Mouse (Mus musculus) forebrain, embryonic 12.5 days (tissue): ENCODE measurements at regions not wholly inside any gene's neighbourhood (a gene's known extent, or its start where the extent isn't known, plus 50 kb on each side); places are given as distances from the start of the nearest gene placed in this dataset.
"Not testable (repeated sequence)": the region's sequence is repeated elsewhere in the genome, so short reads cannot be mapped to it uniquely, and the experiment has no call there.

Experiments used
- ATAC-seq: fragments of 200-750 bp; cut with Nextera tagmentation; 2 replicates; pipeline ENCODE4 v1.8.0; 2017; ENCODE audit warnings: moderate TSS enrichment; ENCODE audit not compliant: low FRiP score
- H3K27ac ChIP-seq: fragments of 300-500 bp; sonication (generic); 2 replicates; pipeline ENCODE4 v1.5.1; 2016; ENCODE audit warnings: mild to moderate bottlenecking
- H3K27me3 ChIP-seq: fragments of 300-500 bp; sonication (generic); 2 replicates; pipeline ENCODE4 v1.6.1; 2016; ENCODE audit warnings: mild to moderate bottlenecking
- H3K36me3 ChIP-seq: fragments of 300-500 bp; sonication (generic); replicated peaks from 2 replicates; pipeline ENCODE4 v1.6.1; 2016; ENCODE audit warnings: mild to moderate bottlenecking
- H3K4me1 ChIP-seq: fragments of 300-500 bp; sonication (generic); 2 replicates; pipeline ENCODE4 v1.6.1; 2016
- H3K4me2 ChIP-seq: fragments of 300-500 bp; sonication (generic); 2 replicates; pipeline ENCODE4 v1.6.1; 2016; ENCODE audit warnings: mild to moderate bottlenecking, moderate library complexity
- H3K4me3 ChIP-seq: fragments of 300-500 bp; sonication (generic); replicated peaks from 2 replicates; pipeline ENCODE4 v1.5.1; 2016; ENCODE audit warnings: mild to moderate bottlenecking
- H3K9ac ChIP-seq: fragments of 300-500 bp; sonication (generic); 2 replicates; pipeline ENCODE4 v1.6.1; 2016; ENCODE audit warnings: mild to moderate bottlenecking
- H3K9me3 ChIP-seq: fragments of 300-500 bp; sonication (generic); 2 replicates; pipeline ENCODE4 v1.6.1; 2016
- WGBS: fragments of 180-500 bp; shearing (Covaris S2); methylation state at CpG from one replicate; pipeline ENCODE4 v1.1.7; 2016; 5-methylcytosine and 5-hydroxymethylcytosine counted together

DNA sequence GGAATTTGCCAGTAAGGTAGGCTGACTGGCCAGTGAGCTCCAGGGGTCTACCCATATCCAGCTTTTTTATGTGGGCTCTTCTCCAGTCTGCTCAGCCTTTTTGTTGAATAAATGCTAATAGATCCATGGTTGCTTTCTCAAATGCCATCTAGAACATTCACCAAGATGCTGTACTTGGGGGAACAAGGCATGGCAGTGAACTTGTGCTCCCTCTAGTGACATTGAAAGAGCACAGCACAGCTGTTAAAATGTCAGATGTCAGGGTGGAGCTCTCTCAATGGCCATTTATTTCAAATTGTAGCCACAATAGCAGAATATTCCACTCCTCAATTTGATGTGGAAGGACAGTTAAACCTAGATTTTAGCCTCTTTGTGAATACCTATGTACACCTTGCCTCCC, 86.3 kb downstream of the Kcnk1 start:
- Histone ChIP-seq H3K4me3 (no peak overlapping the region), H3K9me3 (no peaks in the 10 kb centered on the region), H3K9ac (no peak overlapping the region), H3K36me3 (no peaks in the 10 kb centered on the region), H3K4me1 (no peaks in the 10 kb centered on the region), H3K27ac (no peak overlapping the region), H3K27me3 (no peaks in the 10 kb centered on the region), H3K4me2 (no peak overlapping the region)
- ATAC-seq, result no peak

DNA sequence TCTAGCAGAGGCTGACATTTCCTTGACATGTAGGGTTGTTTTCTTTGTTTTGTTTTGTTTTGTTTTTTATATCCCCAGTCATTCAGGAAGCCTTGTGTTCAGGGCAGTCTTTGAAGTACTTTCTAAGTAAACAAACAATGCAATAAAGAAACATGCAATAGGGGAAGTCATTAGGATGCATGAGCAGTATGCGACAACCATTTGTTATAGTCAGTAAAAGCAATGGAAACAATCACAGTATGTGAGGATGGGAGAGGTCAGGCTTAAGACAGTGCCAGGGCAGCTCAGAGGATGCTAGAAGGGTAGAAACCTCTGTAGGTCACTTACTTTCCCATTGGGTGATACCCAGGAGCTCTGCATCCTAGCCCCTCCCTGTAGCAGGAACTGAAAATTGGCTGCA, 87.9 kb downstream of the Kcnk1 start:
- Histone ChIP-seq H3K27me3 (no peaks in the 10 kb centered on the region), H3K4me3 (no peak overlapping the region), H3K9me3 (no peaks in the 10 kb centered on the region), H3K9ac (no peak overlapping the region), H3K4me2 (no peak overlapping the region), H3K27ac (no peak overlapping the region), H3K4me1 (no peaks in the 10 kb centered on the region), H3K36me3 (no peaks in the 10 kb centered on the region)
- 80% methylated on average over 1 of the region's 1 CpGs for WGBS
- no peak for ATAC-seq

DNA sequence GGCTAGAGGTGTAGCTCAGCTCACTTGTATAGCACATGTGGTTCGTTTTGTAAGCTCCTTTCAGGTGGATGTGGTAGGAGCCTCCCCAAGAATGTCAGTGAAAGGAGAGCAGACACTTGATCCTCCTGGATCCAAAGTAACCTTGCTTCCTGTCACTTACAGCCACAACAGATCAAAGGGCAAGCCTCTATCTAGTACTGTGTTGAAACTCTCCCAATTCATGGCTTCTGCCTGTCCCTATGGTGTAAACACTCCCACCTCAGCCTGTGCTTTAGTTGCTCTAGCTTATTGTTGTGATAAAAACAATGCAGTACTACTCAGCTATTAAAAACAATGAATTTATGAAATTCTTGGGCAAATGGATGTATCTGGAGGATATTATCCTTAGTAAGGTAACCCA, 95.8 kb downstream of the Kcnk1 start:
- WGBS, result 65% methylated on average over 1 of the region's 1 CpGs
- ATAC-seq, result no peak

DNA sequence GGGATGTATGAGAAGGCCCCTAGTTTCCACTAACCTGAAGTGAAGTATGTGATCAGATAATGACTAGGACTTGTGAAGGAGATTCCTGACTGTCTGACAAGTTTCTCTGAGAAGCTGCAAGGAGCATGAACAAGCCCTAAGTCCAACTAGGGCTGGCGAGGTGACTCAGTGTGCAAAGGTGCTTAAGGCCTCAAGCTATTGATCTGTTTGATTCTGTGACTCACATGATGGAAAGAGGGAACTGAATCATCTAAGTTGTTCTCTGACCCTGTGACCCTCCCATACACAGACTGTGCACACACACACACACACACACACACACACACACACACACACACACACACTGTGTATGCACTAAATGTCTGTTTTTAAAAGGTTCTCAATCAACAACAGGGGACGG, 99.0 kb downstream of the Kcnk1 start:
- peaks cover 6% of the 10 kb centered on the region; the same call in 1 of the 2 replicates for H3K9me3 ChIP-seq
- H3K27me3 ChIP-seq, result no peaks in the 10 kb centered on the region
- H3K36me3 ChIP-seq, result no peaks in the 10 kb centered on the region
- H3K4me1 ChIP-seq, result no peaks in the 10 kb centered on the region
- H3K9ac ChIP-seq, result no peak overlapping the region
- ATAC-seq, result no peak
- no peak overlapping the region for H3K4me2 ChIP-seq
- WGBS, result 82% methylated on average over 2 of the region's 2 CpGs
- no peak overlapping the region for H3K4me3 ChIP-seq
- no peak overlapping the region for H3K27ac ChIP-seq

More for the DNA sequence above, 95.8 kb downstream of the Kcnk1 start:
- Histone ChIP-seq H3K27ac (no peak overlapping the region), H3K27me3 (no peaks in the 10 kb centered on the region), H3K4me1 (no peaks in the 10 kb centered on the region), H3K9me3 (peaks cover 10% of the 10 kb centered on the region; the same call in 1 of the 2 replicates), H3K36me3 (no peaks in the 10 kb centered on the region), H3K4me3 (no peak overlapping the region), H3K9ac (no peak overlapping the region), H3K4me2 (no peak overlapping the region)

DNA sequence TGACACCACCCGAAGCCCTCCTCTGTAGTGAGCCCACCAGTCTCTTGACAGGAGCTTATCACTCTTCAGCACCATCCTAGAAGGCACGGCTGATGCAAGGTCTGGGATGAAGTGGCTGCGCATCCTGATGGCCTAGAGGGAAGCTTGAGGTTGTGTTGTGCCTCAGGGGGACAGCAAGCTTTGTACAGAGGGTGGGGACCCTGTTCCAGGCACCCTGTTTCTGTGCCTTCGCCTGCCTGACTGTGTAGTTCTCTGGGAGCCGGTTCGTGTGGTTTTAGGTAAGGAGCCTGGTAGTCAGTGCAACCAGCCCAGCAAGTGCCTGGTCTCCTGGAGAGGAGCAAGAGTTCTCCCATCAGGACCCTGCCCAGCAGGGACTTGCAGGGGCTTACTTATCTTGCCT, 101.1 kb downstream of the Kcnk1 start:
- H3K9me3 ChIP-seq, result no peaks in the 10 kb centered on the region
- H3K4me2 ChIP-seq, result no peak overlapping the region
- H3K27ac ChIP-seq, result no peak overlapping the region
- no peaks in the 10 kb centered on the region for H3K27me3 ChIP-seq
- no peaks in the 10 kb centered on the region for H3K36me3 ChIP-seq
- no peak for ATAC-seq
- H3K4me3 ChIP-seq, result no peak overlapping the region
- WGBS, result 85% methylated on average over 6 of the region's 6 CpGs
- H3K4me1 ChIP-seq, result no peaks in the 10 kb centered on the region
- H3K9ac ChIP-seq, result no peak overlapping the region

DNA sequence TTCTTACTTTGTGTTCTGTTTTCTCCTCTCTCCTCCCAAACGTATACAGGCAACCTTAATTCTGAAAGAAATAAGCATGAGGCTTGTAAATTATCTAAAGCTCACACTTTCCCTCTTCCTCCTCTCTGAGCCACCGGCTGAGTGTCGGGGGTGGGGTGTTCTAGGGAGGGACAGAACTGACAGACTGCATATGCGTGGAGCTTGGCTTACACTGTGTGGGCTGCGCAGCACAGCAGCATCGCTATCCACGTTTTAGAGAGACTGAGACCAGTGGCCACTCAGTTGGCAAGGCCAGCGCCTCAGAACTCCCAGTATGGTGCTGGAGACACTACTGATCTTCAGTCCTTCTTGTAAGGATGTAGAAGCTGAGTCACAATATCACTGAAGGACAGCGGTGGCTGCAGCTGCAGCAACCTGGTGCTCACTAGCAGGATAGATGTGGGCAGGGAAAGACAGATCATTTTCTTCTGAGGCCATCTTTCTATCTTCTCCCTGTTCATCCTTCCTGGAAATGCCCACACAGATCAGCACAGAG, 101.7 kb downstream of the Kcnk1 start:
- WGBS, result 73% methylated on average over 9 of the region's 9 CpGs
- Histone ChIP-seq H3K36me3 (no peaks in the 10 kb centered on the region), H3K4me3 (no peak overlapping the region), H3K4me1 (no peaks in the 10 kb centered on the region), H3K27ac (no peak overlapping the region), H3K9me3 (no peaks in the 10 kb centered on the region), H3K9ac (no peak overlapping the region), H3K27me3 (no peaks in the 10 kb centered on the region), H3K4me2 (no peak overlapping the region)
- no peak for ATAC-seq

DNA sequence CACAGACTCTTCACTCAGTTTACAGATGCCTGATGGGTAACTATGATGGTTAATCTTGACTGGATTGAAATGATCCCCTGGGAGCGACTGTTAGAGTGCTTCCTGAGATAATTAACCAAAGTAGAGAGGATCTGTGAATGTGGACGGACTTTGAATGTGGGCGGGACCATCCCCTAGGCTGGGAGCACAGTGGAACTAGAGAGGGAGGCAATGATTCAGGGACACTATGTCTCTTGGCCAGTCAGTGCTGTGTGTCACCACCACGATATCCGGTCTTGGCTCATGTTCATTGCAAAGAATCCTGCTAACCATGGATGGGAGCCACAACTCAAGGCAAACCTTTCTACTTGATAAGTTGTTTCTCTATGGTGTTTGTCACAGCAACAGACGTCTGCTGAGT, 103.9 kb downstream of the Kcnk1 start:
- no peaks in the 10 kb centered on the region for H3K9me3 ChIP-seq
- H3K36me3 ChIP-seq, result no peaks in the 10 kb centered on the region
- H3K27me3 ChIP-seq, result no peaks in the 10 kb centered on the region
- H3K9ac ChIP-seq, result no peak overlapping the region
- H3K4me2 ChIP-seq, result no peak overlapping the region
- no peak overlapping the region for H3K4me3 ChIP-seq
- WGBS, result 88% methylated on average over 6 of the region's 6 CpGs
- H3K27ac ChIP-seq, result no peak overlapping the region
- ATAC-seq, result no peak
- no peaks in the 10 kb centered on the region for H3K4me1 ChIP-seq

DNA sequence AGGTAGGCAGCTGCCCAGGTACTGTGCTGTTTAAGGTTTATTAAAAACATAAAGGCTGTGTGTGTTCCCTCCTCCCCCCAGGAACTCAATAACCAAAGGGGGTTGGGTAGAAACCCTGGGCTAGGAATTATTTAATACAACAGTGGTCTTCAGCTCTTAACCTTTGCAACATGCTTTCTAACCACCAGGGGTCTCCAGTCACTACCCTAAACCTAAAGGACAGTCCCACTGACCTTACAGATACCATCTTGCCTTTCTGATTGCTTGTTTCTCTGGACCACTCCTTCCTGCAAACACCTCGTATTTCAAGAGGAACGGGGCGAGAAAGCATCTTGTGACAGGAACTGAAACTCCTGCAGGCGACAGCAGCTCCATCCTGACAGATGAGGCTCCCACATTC, 104.9 kb downstream of the Kcnk1 start:
- H3K4me3 ChIP-seq, result no peak overlapping the region
- H3K36me3 ChIP-seq, result no peaks in the 10 kb centered on the region
- H3K9me3 ChIP-seq, result no peaks in the 10 kb centered on the region
- no peak for ATAC-seq
- H3K4me2 ChIP-seq, result no peak overlapping the region
- H3K9ac ChIP-seq, result no peak overlapping the region
- no peaks in the 10 kb centered on the region for H3K4me1 ChIP-seq
- H3K27me3 ChIP-seq, result no peaks in the 10 kb centered on the region
- 81% methylated on average over 4 of the region's 4 CpGs for WGBS
- H3K27ac ChIP-seq, result no peak overlapping the region

DNA sequence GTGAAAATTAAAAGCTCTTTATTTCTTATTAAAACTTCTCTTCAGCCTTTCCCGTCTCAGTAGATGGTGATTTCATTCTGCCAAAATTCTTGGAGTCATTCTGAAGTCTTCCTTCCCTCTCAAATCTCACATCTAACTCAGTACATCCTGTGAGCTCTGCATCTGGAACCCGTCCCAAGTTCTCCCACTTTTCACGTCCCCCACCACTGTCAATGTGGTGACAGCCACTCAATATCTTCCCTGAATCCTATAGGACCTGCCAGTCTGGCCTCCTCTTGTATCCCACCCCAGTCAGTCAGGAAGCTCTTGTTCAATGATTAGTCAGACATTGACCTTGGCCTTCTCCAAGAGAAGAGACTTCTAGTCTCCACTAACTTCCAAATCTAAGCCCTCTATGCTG, 110.1 kb downstream of the Kcnk1 start:
- Histone ChIP-seq H3K4me2 (no peak overlapping the region), H3K4me1 (no peaks in the 10 kb centered on the region), H3K9ac (no peak overlapping the region), H3K9me3 (no peaks in the 10 kb centered on the region), H3K27ac (no peak overlapping the region), H3K27me3 (no peaks in the 10 kb centered on the region), H3K36me3 (no peaks in the 10 kb centered on the region), H3K4me3 (no peak overlapping the region)
- WGBS, result 90% methylated on average over 3 of the region's 3 CpGs
- no peak for ATAC-seq

DNA sequence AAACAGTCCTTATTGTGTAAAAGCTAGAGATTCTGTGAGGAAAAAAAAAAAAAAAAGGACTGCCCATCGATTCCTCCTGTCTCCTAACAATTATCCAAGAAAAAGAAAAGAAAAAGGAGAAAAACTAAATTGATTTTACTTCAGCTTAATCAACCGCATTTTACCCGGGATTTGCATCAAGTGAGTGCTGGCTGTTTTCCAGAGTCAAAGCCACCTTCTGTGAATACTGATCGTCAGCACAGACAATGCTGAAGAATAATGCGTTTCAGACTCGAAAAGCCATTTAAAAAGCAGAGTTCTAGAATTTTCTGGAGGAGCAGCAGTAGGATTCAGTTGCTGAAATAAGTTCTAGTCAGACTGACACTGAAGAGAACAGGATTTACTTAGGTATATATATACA, 131.1 kb downstream of the Kcnk1 start:
- no peak for ATAC-seq
- Histone ChIP-seq H3K36me3 (no peaks in the 10 kb centered on the region), H3K4me2 (no peak overlapping the region), H3K9ac (no peak overlapping the region), H3K4me1 (no peaks in the 10 kb centered on the region), H3K4me3 (no peak overlapping the region), H3K27me3 (no peaks in the 10 kb centered on the region), H3K27ac (no peak overlapping the region), H3K9me3 (no peaks in the 10 kb centered on the region)
- 55% methylated on average over 6 of the region's 6 CpGs for WGBS

DNA sequence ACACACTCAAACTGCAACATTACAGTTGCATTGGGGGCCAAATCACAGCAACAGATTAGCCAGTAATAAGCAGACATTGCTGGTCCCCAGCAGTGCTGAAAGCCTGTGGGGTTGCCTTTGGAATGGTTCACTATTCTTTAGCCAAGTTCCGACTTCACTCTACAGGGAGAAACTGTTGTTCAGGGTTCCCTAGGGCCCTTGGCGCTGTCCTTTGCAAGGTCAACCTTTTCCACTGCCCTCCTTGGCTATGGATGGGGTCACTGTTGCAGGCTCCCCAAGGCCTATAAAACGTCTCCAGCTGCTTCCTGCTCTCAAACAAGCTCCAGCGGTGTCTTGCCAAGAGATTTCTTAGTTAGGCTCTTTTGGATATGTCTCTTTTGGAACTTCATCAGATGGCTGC, 137.1 kb downstream of the Kcnk1 start:
- H3K9me3 ChIP-seq, result no peaks in the 10 kb centered on the region
- ATAC-seq, result no peak
- no peak overlapping the region for H3K9ac ChIP-seq
- H3K4me3 ChIP-seq, result no peak overlapping the region
- H3K4me2 ChIP-seq, result no peak overlapping the region
- H3K27me3 ChIP-seq, result peaks cover 8% of the 10 kb centered on the region; the same call in 1 of the 2 replicates
- no peaks in the 10 kb centered on the region for H3K4me1 ChIP-seq
- no peaks in the 10 kb centered on the region for H3K36me3 ChIP-seq
- 78% methylated on average over 4 of the region's 4 CpGs for WGBS
- no peak overlapping the region for H3K27ac ChIP-seq

DNA sequence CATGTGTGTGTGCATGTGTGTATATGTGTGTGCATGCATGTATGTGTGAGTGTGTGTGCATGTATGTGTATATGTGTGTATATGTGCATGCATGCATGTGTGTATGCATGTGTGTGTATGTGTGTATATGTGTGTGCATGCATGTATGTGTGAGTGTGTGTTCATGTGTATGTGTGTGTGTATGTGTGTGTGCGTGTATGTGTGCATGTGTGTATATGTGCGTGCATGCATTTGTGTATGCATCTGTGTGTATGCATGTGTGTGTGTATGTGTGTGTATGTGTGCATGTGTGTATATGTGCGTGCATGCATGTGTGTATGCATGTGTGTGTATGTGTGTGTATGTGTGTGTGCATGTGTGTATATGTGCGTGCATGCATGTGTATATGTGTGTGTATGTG, 137.9 kb downstream of the Kcnk1 start:
- H3K4me2 ChIP-seq, H3K4me3 ChIP-seq, H3K27ac ChIP-seq, H3K9me3 ChIP-seq, H3K36me3 ChIP-seq, H3K4me1 ChIP-seq, H3K9ac ChIP-seq, ATAC-seq: not testable (repeated sequence)
- WGBS, result 94% methylated on average over 4 of the region's 4 CpGs
- H3K27me3 ChIP-seq, result peaks cover 14% of the 10 kb centered on the region

DNA sequence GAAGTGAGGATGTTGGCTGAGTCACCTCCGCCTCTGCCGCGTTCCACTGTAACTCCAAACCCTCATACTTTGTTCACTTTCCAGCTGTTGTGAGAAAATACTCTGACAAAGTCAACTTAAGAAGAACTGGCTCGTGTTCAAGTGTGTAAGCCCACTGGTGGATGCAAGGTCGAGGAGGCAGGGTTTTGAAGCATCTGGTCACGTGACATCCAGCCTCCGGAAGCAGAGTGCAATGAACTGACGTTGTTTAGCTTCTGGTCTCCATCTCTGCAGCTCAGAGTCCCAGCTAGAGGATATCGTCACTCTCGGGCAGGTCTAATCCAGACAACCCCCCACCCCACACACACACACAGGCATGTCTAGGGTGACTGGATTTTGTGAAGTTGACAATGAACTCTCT, 140.1 kb downstream of the Kcnk1 start:
- H3K4me2 ChIP-seq, result no peak overlapping the region
- WGBS, result 83% methylated on average over 10 of the region's 10 CpGs
- no peak overlapping the region for H3K4me3 ChIP-seq
- H3K27ac ChIP-seq, result no peak overlapping the region
- no peak for ATAC-seq
- no peaks in the 10 kb centered on the region for H3K9me3 ChIP-seq
- H3K9ac ChIP-seq, result no peak overlapping the region
- no peaks in the 10 kb centered on the region for H3K36me3 ChIP-seq
- H3K4me1 ChIP-seq, result peaks cover 13% of the 10 kb centered on the region
- H3K27me3 ChIP-seq, result peaks cover 35% of the 10 kb centered on the region

DNA sequence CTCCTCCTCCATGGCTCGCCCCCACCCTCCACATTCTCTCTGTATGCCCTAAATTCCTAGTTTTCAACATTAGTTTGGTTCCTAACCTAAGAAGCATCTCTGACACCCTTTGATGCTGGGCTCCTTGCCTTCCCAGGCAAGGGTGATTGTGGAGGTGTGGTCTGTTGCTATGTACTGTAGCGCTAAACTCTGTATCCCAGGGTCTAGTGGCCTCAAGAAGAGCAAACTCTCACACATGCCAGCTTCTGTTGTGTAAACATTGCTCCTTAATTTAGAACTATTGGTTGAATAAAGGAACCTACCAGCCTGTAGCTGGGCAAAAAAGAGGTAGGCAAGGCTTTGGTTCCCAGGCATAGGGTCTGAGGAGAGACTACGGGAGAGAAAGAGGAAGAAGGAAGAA, 140.6 kb downstream of the Kcnk1 start:
- ATAC-seq, result no peak
- Histone ChIP-seq H3K9me3 (no peaks in the 10 kb centered on the region), H3K4me1 (peaks cover 13% of the 10 kb centered on the region), H3K4me2 (no peak overlapping the region), H3K4me3 (no peak overlapping the region), H3K36me3 (no peaks in the 10 kb centered on the region), H3K27me3 (peaks cover 39% of the 10 kb centered on the region), H3K9ac (no peak overlapping the region), H3K27ac (no peak overlapping the region)
- 92% methylated on average over 3 of the region's 3 CpGs for WGBS
